17 mouse cellular contexts compared by ENCODE assay signal in the genomic region with DNA sequence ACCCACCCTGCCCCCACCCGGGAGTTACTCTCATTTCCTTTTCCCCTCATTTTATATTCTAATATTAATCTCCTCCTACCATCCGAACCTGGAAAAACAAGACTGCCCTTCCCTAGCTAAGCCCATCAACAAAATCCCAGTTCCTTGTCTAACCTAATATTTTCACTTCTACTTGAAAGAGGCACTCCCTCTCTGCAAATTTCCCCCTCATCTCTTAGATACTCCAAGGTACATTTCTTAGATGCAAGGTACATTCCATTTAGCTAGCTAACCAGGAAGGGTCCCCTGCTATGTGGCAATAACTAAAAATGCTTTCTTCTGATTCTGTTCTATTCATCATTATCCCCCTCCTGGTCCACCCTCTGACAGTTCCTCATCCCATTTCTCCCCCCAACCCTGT.
"Had no signal": no experiment of that assay in that cellular context is flagged by ENCODE, and none has a peak within 500 bp of the region (broad histone marks: within the 10 kb centered on the region; RNA-seq: fewer than 3 reads in every experiment).

No protein-coding gene starts in this region.

- H3K4me3 ChIP-seq: liver, embryonic 13.5 days; liver, embryonic 15.5 days; lung, embryonic 15.5 days; megakaryocyte, embryonic 14.5 days; midbrain, embryonic 13.5 days; midbrain, embryonic 15.5 days; neural tube, embryonic 12.5 days; stomach, embryonic 15.5 days had no signal

- ATAC-seq: liver, postnatal 0 days; midbrain, embryonic 13.5 days; midbrain, embryonic 15.5 days had no signal

- H3K27me3 ChIP-seq: liver, embryonic 13.5 days; liver, embryonic 15.5 days; lung, embryonic 15.5 days; midbrain, embryonic 13.5 days; midbrain, embryonic 15.5 days; neural tube, embryonic 12.5 days; stomach, embryonic 15.5 days had no signal

- H3K27ac ChIP-seq: liver, embryonic 13.5 days; liver, embryonic 15.5 days; lung, embryonic 15.5 days; macrophage; midbrain, embryonic 13.5 days; midbrain, embryonic 15.5 days; neural tube, embryonic 12.5 days; stomach, embryonic 15.5 days; stomach, postnatal 0 days had no signal

- DNase-seq: liver, embryonic 13.5 days; liver, postnatal 0 days; right cerebral cortex, postnatal 14 days; thymus, adult 2 months; thymus, postnatal 25 days; thymus, postnatal 4 days had no signal

- H3K9ac ChIP-seq: liver, embryonic 13.5 days; liver, embryonic 15.5 days; liver, postnatal 0 days; lung, embryonic 15.5 days; midbrain, embryonic 13.5 days; midbrain, embryonic 15.5 days; neural tube, embryonic 12.5 days; stomach, embryonic 15.5 days had no signal

- H3K4me1 ChIP-seq: liver, embryonic 13.5 days; liver, embryonic 15.5 days; lung, embryonic 15.5 days; megakaryocyte, embryonic 14.5 days; midbrain, embryonic 13.5 days; midbrain, embryonic 15.5 days; neural tube, embryonic 12.5 days; stomach, embryonic 15.5 days had no signal

- H3K36me3 ChIP-seq: liver, embryonic 13.5 days; liver, embryonic 15.5 days; lung, embryonic 15.5 days; midbrain, embryonic 13.5 days; midbrain, embryonic 15.5 days; neural tube, embryonic 12.5 days; stomach, embryonic 15.5 days had no signal

- H3K9me3 ChIP-seq: liver, embryonic 13.5 days; liver, embryonic 15.5 days; lung, embryonic 15.5 days; midbrain, embryonic 13.5 days; midbrain, embryonic 15.5 days; neural tube, embryonic 12.5 days; stomach, embryonic 15.5 days had no signal

- H3K4me2 ChIP-seq: liver, embryonic 11.5 days; liver, embryonic 13.5 days; liver, embryonic 15.5 days; lung, embryonic 15.5 days; midbrain, embryonic 11.5 days; midbrain, embryonic 13.5 days; midbrain, embryonic 15.5 days; neural tube, embryonic 12.5 days; stomach, embryonic 15.5 days had no signal
